Mouse (Mus musculus) neural tube, embryonic 13.5 days (tissue): Measurements from ENCODE around the gene Gm20388. TPM values are rescaled to one million over a fixed set of nuclear protein-coding genes. Genes with fewer than 3 reads are reported as not detected.
A peak's percentile ranks its signal among the peaks of the same experiment; 100 is the strongest.
"Not testable (repeated sequence)": the region's sequence is repeated elsewhere in the genome, so short reads cannot be mapped to it uniquely, and the experiment has no call there.

Source experiments
- ATAC-seq: fragments of 200-750 bp; cut with Nextera tagmentation; 2 replicates; pipeline ENCODE4 v1.8.0; 2017; ENCODE audit warnings: low read depth, mild to moderate bottlenecking, moderate TSS enrichment, moderate library complexity
- H3K27ac ChIP-seq: fragments of 300-500 bp; sonication (generic); replicated peaks from 2 replicates; pipeline ENCODE4 v1.5.1; 2015; ENCODE audit warnings: moderate library complexity, mild to moderate bottlenecking, inconsistent platforms
- H3K27me3 ChIP-seq: fragments of 300-500 bp; sonication (generic); 2 replicates; pipeline ENCODE4 v1.6.1; 2015; ENCODE audit warnings: mild to moderate bottlenecking, inconsistent platforms
- H3K36me3 ChIP-seq: fragments of 300-500 bp; sonication (generic); 2 replicates; pipeline ENCODE4 v1.6.1; 2015; ENCODE audit warnings: mild to moderate bottlenecking, inconsistent platforms
- H3K4me1 ChIP-seq: fragments of 300-500 bp; sonication (generic); replicated peaks from 2 replicates; pipeline ENCODE4 v1.6.1; 2015; ENCODE audit warnings: inconsistent platforms
- H3K4me2 ChIP-seq: fragments of 300-500 bp; sonication (generic); 2 replicates; pipeline ENCODE4 v1.6.1; 2015; ENCODE audit warnings: inconsistent platforms, mild to moderate bottlenecking, moderate library complexity
- H3K4me3 ChIP-seq: fragments of 300-500 bp; sonication (generic); 2 replicates; pipeline ENCODE4 v1.5.1; 2015; ENCODE audit warnings: mild to moderate bottlenecking, inconsistent platforms
- H3K9ac ChIP-seq: fragments of 300-500 bp; sonication (generic); 2 replicates; pipeline ENCODE4 v1.6.1; 2015; ENCODE audit warnings: moderate library complexity, mild to moderate bottlenecking, inconsistent platforms
- H3K9me3 ChIP-seq: fragments of 300-500 bp; sonication (generic); 2 replicates; pipeline ENCODE4 v1.6.1; 2016; ENCODE audit warnings: inconsistent platforms
- WGBS: fragments of 180-500 bp; shearing (Covaris S2); methylation state at CpG from one replicate; pipeline ENCODE4 v1.1.7; 2015; 5-methylcytosine and 5-hydroxymethylcytosine counted together
- polyA plus RNA-seq: library from polyadenylated mRNA; unstranded; fragments of >200 nt; fragmentation: Nextera tagmentation; extraction: Ambion mirVana; gene quantifications from 2 replicates; pipeline ENCODE4 v1.2.1, GENCODE M21; 2015

The Gm20388 gene
- polyA plus RNA-seq, 1 experiment from 2014 or later, result 0.27 TPM

DNA sequence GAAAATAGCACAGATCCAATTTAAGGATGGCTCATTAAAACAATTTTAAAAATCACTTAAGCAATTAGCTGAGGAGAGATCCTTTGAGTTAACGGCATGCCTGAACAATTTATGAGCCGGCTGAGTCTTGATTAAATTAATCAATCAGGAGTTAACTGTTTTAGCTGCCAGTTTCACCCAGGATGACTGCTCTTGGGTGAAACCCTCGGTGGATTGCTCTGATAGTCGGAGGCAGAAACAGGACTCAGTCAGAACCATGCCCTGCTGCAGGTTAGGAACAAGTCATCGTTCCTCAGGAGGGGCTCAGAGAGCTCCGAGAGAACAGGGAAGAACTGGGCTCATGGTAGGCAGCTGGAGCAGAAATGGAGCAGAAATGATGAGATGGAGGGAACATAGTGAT is 4241.2 kb downstream of the Gm20388 start:
- Histone ChIP-seq H3K4me1 (peaks cover 13% of the 10 kb centered on the region; the same call in 1 of the 2 replicates), H3K4me3 (no peak overlapping the region), H3K27ac (peak overlapping the region; percentile 33; the same call in 1 of the 2 replicates), H3K27me3 (no peaks in the 10 kb centered on the region), H3K9me3 (no peaks in the 10 kb centered on the region), H3K36me3 (no peaks in the 10 kb centered on the region), H3K4me2 (no peak overlapping the region), H3K9ac (no peak overlapping the region)
- WGBS, result 50% methylated on average over 6 of the region's 6 CpGs
- ATAC-seq, result no peak

DNA sequence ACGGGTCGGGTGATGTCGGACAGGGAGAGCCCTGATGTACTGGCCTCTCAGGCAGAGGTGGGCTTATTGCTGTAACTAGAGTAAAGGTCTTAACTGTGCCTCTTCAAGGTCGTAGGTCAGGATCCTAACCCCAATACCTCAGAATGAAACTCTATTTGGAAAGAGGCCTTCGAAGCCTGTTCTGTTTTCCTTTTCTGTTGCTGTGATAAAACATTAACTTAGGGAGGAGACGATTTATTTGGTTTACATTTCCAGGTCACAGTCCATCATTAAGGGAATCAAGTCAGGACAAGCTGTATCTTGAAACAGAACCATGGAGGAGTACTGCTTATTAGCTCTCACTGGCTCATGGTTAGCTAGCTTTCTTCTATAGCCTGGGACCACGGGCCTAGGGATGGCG is 4242.1 kb downstream of the Gm20388 start:
- Histone ChIP-seq H3K9me3 (no peaks in the 10 kb centered on the region), H3K27me3 (no peaks in the 10 kb centered on the region), H3K4me1 (peaks cover 13% of the 10 kb centered on the region; the same call in 1 of the 2 replicates), H3K27ac (no peak overlapping the region), H3K4me3 (no peak overlapping the region), H3K36me3 (no peaks in the 10 kb centered on the region), H3K9ac (no peak overlapping the region), H3K4me2 (no peak overlapping the region)
- no peak for ATAC-seq
- WGBS, result 93% methylated on average over 8 of the region's 8 CpGs

GRCm38 (mm10) chr8:124156324-124156723 is 4245.7 kb downstream of the Gm20388 start:
- H3K9me3 ChIP-seq, result no peaks in the 10 kb centered on the region
- H3K9ac ChIP-seq, result no peak overlapping the region
- WGBS, result 68% methylated on average over 7 of the region's 7 CpGs
- no peaks in the 10 kb centered on the region for H3K27me3 ChIP-seq
- H3K36me3 ChIP-seq, result no peaks in the 10 kb centered on the region
- 0 out of 2 replicates have a peak, but pooled peaks have one; percentile 32 for ATAC-seq
- H3K27ac ChIP-seq, result peak overlapping the region; percentile 56
- H3K4me3 ChIP-seq, result no peak overlapping the region
- no peak overlapping the region for H3K4me2 ChIP-seq
- H3K4me1 ChIP-seq, result peaks cover 11% of the 10 kb centered on the region; the same call in 1 of the 2 replicates

- Histone ChIP-seq H3K9me3 (no peaks in the 10 kb centered on the region), H3K4me1 (no peaks in the 10 kb centered on the region), H3K4me2 (no peak overlapping the region), H3K4me3 (no peak overlapping the region), H3K27ac (no peak overlapping the region), H3K27me3 (no peaks in the 10 kb centered on the region), H3K36me3 (no peaks in the 10 kb centered on the region), H3K9ac (no peak overlapping the region)
- no peak for ATAC-seq
- WGBS, result 88% methylated on average over 5 of the region's 5 CpGs
Measured at GRCm38 (mm10) chr8:124161683-124162082, 4251.0 kb downstream of the Gm20388 start.

GRCm38 (mm10) chr8:124163258-124163657 is 4252.6 kb downstream of the Gm20388 start:
- no peak for ATAC-seq
- no peak overlapping the region for H3K4me3 ChIP-seq
- 84% methylated on average over 5 of the region's 5 CpGs for WGBS

DNA sequence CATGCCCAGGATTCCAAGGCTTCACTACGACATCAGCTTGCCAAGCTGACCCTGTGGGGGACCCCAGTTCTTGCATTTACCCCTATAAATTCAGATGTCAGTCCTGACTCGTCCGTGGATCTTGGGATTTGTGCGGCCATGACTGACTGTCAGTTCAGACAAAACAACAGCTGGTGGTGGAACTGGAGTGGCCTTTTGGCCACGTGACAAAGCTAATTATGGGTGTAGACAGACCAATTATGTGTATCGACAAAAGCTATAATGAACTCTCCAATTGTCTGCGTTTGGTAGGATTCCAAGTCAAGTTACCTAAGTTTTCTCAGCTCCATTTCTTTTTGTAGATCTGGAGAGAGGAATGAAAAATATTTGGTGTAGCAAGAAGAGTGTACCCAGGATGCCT is 4259.1 kb downstream of the Gm20388 start:
- Histone ChIP-seq H3K9ac (no peak overlapping the region), H3K4me1 (peaks cover 27% of the 10 kb centered on the region), H3K27ac (no peak overlapping the region), H3K36me3 (no peaks in the 10 kb centered on the region), H3K9me3 (no peaks in the 10 kb centered on the region), H3K27me3 (no peaks in the 10 kb centered on the region), H3K4me3 (no peak overlapping the region), H3K4me2 (no peak overlapping the region)
- WGBS, result 45% methylated on average over 7 of the region's 7 CpGs
- no peak for ATAC-seq

More at GRCm38 (mm10) chr8:124163258-124163657, 4252.6 kb downstream of the Gm20388 start:
- Histone ChIP-seq H3K4me1 (no peaks in the 10 kb centered on the region), H3K9me3 (no peaks in the 10 kb centered on the region), H3K9ac (no peak overlapping the region), H3K27me3 (no peaks in the 10 kb centered on the region), H3K36me3 (no peaks in the 10 kb centered on the region), H3K27ac (no peak overlapping the region), H3K4me2 (no peak overlapping the region)

DNA sequence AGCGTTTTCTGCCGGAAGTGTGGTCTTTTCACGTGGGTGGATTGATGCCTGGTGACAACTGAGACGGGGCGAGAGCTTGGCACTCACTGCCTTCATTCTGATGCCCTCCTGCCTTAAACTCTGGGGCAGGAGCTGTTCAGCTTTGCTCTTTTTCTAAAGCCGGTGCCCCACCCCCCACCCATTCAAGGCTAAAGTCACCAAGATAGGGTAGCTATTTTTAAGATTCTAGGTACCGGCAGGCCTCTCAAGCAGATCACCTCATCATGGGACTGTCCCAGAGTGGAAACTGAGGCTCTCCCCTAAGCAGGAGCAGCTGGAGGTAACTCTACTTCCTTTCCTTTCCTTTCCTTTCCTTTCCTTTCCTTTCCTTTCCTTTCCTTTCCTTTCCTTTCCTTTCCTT is 4260.0 kb downstream of the Gm20388 start:
- 88% methylated on average over 7 of the region's 7 CpGs for WGBS
- Histone ChIP-seq H3K4me1 (peaks cover 35% of the 10 kb centered on the region), H3K27ac (no peak overlapping the region), H3K9me3 (no peaks in the 10 kb centered on the region), H3K4me3 (no peak overlapping the region), H3K27me3 (no peaks in the 10 kb centered on the region), H3K36me3 (no peaks in the 10 kb centered on the region), H3K4me2 (no peak overlapping the region), H3K9ac (no peak overlapping the region)
- ATAC-seq, result no peak

DNA sequence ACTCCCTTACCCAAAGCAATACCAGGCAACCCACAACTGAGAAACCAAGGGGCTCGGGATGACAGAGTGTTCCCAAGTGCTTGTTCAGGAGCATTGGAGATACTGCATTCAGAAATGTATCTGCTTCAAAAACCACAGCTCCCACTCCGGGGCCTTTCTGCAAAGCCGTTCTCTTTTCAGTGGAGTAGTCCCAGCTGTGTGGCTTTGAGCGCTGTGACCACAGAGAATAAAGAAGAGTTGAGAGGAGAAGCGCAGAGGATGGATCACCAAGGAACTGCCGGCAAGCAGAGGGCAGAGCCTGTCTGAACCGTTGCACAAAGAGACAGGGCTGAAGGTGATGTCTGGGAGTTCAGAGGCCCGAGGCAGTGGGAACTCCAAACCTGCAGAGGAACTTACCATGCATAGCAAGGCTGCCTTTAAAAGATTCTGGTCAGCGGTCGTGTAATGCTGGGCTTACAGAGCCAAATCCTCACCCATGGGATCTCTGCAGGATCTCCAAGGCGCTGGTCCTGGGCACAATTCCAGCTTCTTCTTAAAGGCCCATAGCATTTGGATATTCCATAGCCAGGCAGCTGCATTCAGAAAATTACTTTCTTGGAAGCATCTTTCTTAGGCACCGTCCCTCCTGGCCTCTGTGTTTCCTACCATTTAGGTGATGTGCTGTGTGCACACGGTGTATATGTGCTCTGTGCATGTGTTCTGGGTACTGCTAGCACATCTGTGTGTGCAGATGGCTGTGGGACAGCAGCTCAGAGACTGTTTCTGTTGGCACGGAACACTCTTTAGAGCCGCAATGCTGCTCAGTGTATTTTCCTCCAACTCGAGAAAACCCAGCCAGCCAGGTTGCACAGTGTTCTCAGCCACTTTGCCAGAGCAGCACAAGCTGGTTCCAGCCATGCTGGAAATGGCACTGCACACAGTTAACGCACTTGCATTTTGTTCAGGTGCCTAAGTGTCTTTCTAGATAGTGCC is 4261.2 kb downstream of the Gm20388 start:
- Histone ChIP-seq H3K27me3 (no peaks in the 10 kb centered on the region), H3K36me3 (no peaks in the 10 kb centered on the region), H3K27ac (peak overlapping the region; percentile 34; the same call in 1 of the 2 replicates), H3K4me2 (no peak overlapping the region), H3K9ac (no peak overlapping the region), H3K4me3 (no peak overlapping the region), H3K9me3 (no peaks in the 10 kb centered on the region), H3K4me1 (peaks cover 46% of the 10 kb centered on the region)
- 60% methylated on average over 17 of the region's 17 CpGs for WGBS
- ATAC-seq, result peak; percentile 36; the same call in 1 of the 2 replicates

GRCm38 (mm10) chr8:124173688-124174087 is 4263.0 kb downstream of the Gm20388 start:
- 75% methylated on average over 4 of the region's 4 CpGs for whole genome bisulfite sequencing
- ATAC-seq, result no peak
- H3K4me2 ChIP-seq, result no peak overlapping the region

DNA sequence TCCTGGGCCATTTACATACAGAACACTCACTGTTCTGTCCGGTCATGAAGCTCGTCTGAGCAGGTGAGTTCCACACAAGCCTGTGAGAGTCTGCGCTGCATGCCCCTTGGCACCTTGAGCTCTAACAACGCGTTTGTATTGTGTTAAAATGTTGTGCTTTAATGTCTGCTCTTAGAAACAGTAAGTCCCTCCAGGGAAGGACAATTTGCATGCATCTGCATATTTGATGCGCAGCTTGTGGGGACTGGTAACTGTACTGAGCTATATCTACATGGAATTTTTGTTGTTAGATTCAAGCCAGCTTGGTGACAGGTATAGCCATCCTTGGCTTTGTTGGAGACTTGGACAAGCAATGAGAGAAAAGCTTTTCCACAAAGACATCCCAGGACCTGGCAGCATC is 4265.5 kb downstream of the Gm20388 start:
- peaks cover 66% of the 10 kb centered on the region for H3K4me1 ChIP-seq
- peak overlapping the region; percentile 73 for H3K27ac ChIP-seq
- no peak overlapping the region for H3K4me2 ChIP-seq
- no peaks in the 10 kb centered on the region for H3K27me3 ChIP-seq
- H3K9ac ChIP-seq, result no peak overlapping the region
- H3K36me3 ChIP-seq, result no peaks in the 10 kb centered on the region
- 0 out of 2 replicates have a peak, but pooled peaks have one; percentile 38 for ATAC-seq
- H3K4me3 ChIP-seq, result no peak overlapping the region
- no peaks in the 10 kb centered on the region for H3K9me3 ChIP-seq
- 39% methylated on average over 6 of the region's 6 CpGs for WGBS

More at GRCm38 (mm10) chr8:124173688-124174087, 4263.0 kb downstream of the Gm20388 start:
- Histone ChIP-seq H3K9ac (no peak overlapping the region), H3K4me3 (no peak overlapping the region), H3K27me3 (no peaks in the 10 kb centered on the region), H3K4me1 (peaks cover 57% of the 10 kb centered on the region), H3K36me3 (no peaks in the 10 kb centered on the region), H3K9me3 (no peaks in the 10 kb centered on the region), H3K27ac (peak overlapping the region; percentile 23; the same call in 1 of the 2 replicates)

GRCm38 (mm10) chr8:124177092-124177491 is 4266.5 kb downstream of the Gm20388 start:
- not testable (repeated sequence) for H3K9me3 ChIP-seq, H3K27ac ChIP-seq, H3K27me3 ChIP-seq, H3K4me3 ChIP-seq, ATAC-seq, H3K9ac ChIP-seq, H3K4me2 ChIP-seq, H3K36me3 ChIP-seq
- 94% methylated on average over 1 of the region's 1 CpGs for WGBS
- peaks cover 62% of the 10 kb centered on the region for H3K4me1 ChIP-seq

DNA sequence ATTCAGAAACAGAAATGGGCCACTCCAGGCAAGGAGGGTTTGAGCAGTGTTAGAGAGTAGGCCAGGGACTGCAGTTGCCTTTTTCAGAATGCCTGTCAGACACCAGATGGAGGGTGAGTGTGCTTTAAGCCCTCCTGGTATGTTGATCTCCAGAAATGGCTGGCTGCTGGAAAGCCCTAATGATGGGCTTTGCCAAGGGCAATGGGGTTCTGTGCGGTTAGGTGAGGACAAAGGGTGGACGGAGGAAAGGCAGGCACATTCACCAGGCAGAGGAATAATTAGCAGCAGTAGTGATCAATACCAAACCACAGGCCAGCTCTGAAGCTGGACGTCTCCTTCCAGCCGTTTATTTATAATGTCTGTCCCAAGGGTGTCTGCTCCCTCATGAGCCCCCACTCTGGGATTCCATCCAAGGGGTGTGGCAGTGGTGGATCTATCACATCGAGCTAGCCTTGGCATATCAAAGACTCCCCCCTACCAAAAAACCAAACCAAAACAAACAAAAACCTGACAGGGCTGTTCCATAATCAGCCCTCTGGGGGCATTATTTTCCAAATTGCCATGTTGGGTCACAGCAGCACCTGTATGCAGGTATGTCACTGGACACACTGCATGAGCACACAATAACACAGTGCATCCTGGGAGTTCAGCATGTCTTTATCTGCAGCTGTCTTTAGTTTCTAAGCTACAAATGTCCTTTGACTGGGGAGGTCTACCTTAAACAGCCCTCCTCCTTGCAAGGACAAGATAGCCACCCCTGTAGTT is 4270.2 kb downstream of the Gm20388 start:
- no peak for ATAC-seq
- Histone ChIP-seq H3K4me2 (no peak overlapping the region), H3K4me1 (peaks cover 60% of the 10 kb centered on the region), H3K36me3 (no peaks in the 10 kb centered on the region), H3K27ac (no peak overlapping the region), H3K4me3 (no peak overlapping the region), H3K9ac (no peak overlapping the region), H3K9me3 (no peaks in the 10 kb centered on the region), H3K27me3 (no peaks in the 10 kb centered on the region)
- WGBS, result 63% methylated on average over 5 of the region's 5 CpGs
